Comparison of ENCODE assay signal across 19 mouse cellular contexts in genomic region chr12:66386612-66387011, GRCm38 (mm10).
"Had no signal": no experiment of that assay in that cellular context is flagged by ENCODE, and none has a peak within 500 bp of the region (broad histone marks: within the 10 kb centered on the region; RNA-seq: fewer than 3 reads in every experiment).

No protein-coding gene starts in this region.

- H3K9ac ChIP-seq: intestine, embryonic 15.5 days; liver, embryonic 15.5 days; midbrain, embryonic 12.5 days; neural tube, embryonic 13.5 days had no signal

- ATAC-seq: intestine, embryonic 15.5 days had no signal

- H3K4me3 ChIP-seq: intestine, embryonic 15.5 days; left cerebral cortex, adult 2 months; limb, embryonic 10.5 days; liver, embryonic 15.5 days; megakaryocyte, embryonic 14.5 days; midbrain, embryonic 12.5 days; myocyte; neural tube, embryonic 13.5 days had no signal

- H3K9me3 ChIP-seq: intestine, embryonic 15.5 days; limb, embryonic 10.5 days; liver, embryonic 15.5 days; megakaryocyte, embryonic 14.5 days; midbrain, embryonic 12.5 days; neural tube, embryonic 13.5 days had no signal

- H3K4me1 ChIP-seq: intestine, embryonic 15.5 days; limb, embryonic 10.5 days; liver, embryonic 15.5 days; megakaryocyte, embryonic 14.5 days; midbrain, embryonic 12.5 days had no signal

- DNase-seq: kidney, adult 18-20 months; kidney, postnatal 4 days; lung, adult 2 months; lung, postnatal 14 days; retina, postnatal 1 day; right cerebral cortex, postnatal 4 days; spleen, adult 18-20 months; thymus, adult 18-20 months; thymus, postnatal 14 days had no signal

- H3K27ac ChIP-seq: intestine, embryonic 15.5 days; left cerebral cortex, adult 2 months; limb, embryonic 10.5 days; liver, embryonic 15.5 days; macrophage; midbrain, embryonic 12.5 days; neural tube, embryonic 13.5 days had no signal

- H3K27me3 ChIP-seq: intestine, embryonic 15.5 days; liver, embryonic 15.5 days; megakaryocyte, embryonic 14.5 days; midbrain, embryonic 12.5 days; neural tube, embryonic 13.5 days had no signal

- H3K4me2 ChIP-seq: intestine, embryonic 15.5 days; liver, embryonic 11.5 days; liver, embryonic 15.5 days; midbrain, embryonic 12.5 days; neural tube, embryonic 13.5 days had no signal

- H3K36me3 ChIP-seq: intestine, embryonic 15.5 days; limb, embryonic 10.5 days; liver, embryonic 15.5 days; midbrain, embryonic 12.5 days; neural tube, embryonic 13.5 days had no signal
